Mouse (Mus musculus): ENCODE measurements around the gene Lag3. TPM values are rescaled to one million over a fixed set of nuclear protein-coding genes. Genes with fewer than 3 reads are reported as not detected.
A peak's percentile ranks its signal among the peaks of the same experiment; 100 is the strongest.

The Lag3 gene
- total RNA-seq, 1 experiment from 2014 or later, result 1.6 TPM

DNA sequence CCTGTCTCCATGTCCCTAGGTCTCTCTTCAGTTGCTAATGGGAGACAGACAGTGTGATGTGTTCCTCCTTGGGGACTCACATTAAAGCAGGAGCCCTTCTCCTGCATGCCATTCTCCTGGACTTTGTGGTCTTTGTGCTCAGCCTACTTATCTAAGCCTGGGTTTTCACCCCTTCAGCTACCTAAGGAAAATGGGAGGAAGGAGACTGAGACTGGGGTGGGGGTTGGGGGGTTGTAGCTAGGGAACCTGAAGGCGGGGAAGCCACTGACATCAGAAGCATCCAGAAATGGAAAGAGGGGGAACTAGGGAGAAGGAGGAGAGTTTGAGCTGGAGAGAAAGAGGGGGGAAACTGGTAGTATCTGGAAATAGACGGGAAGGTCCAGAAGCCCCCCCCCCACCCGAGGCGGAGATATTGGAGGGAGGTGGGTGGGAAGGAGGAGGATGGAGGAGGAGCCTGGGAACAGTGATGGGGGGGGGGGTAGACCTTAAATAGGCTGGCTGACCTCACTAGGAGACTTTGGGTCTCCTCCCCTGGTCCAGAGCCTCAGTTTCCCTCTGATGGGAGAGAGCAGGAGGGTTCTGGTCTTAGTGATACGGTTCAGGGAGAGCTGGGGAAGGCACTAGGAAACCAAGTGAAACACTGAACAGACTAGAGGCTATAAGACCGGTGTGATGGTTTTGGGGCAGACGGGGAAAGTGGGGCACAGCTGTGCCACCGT is 48.9 kb downstream of the Lag3 start:
- no peak for ATAC-seq (replicated peaks; ENCODE audit: low read depth, poor library complexity, severe bottlenecking)

DNA sequence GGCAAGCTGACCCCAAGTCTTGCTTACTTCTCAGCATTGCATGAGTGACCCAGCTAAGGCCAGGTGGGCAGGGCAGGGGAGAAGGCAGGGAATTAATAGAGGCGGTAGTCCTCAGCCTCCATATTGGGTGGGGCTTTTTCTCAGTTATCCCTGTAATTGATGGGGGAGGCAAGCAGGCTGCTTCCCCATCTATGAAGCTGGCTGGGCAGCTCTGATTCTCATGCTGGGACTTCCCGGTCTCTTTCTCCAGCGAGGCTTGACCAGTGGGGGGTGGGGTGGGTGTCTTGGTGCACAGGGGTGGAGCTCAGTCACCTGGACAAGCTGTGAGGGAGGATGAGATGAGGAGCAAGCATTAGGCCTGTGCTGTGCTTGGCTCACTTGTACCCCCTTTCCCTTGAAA is 49.7 kb downstream of the Lag3 start:
- ATAC-seq (replicated peaks; ENCODE audit: low read depth, poor library complexity, severe bottlenecking), result no peak

DNA sequence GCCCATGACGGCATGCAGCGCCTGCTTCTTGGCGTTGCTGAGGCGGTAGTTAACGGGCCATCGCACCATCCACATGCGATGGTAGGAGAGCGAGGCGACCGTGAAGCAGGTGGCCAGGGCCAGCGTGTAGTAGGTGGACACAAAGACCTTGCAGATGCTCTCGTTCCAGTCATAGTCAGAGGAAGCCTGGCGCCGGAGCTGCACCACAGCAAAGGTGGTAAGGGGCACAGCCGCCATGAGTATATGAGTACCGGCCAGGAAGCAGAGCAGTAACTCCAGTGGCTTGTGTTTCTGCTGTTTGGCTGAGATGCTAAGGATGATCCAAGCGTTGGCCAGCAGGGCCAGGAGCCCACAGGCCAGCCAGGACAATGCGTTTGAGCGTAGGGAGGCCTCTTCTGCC is 50.2 kb downstream of the Lag3 start:
- ATAC-seq (replicated peaks; ENCODE audit: low read depth, poor library complexity, severe bottlenecking), result no peak

DNA sequence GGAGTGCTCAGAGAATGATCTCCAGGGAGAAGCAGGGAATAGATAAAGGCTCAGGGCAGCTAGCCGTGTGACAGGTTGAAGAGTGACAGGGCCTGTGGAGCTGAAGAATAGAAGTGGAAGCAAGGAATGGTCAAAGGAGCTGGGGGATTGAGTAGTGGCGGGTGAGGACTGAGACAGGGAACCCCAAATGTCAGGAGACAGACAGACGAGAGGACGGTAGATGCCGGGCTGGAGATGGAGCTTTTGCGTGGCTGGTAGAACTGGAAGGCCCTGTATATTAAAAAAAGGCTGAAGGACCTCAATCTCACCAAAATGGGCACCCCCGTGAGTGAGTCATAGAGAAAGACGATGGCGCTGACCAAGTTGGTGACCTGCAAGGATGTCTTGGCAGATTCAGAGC is 51.0 kb downstream of the Lag3 start:
- ATAC-seq (replicated peaks; ENCODE audit: low read depth, poor library complexity, severe bottlenecking), result no peak

DNA sequence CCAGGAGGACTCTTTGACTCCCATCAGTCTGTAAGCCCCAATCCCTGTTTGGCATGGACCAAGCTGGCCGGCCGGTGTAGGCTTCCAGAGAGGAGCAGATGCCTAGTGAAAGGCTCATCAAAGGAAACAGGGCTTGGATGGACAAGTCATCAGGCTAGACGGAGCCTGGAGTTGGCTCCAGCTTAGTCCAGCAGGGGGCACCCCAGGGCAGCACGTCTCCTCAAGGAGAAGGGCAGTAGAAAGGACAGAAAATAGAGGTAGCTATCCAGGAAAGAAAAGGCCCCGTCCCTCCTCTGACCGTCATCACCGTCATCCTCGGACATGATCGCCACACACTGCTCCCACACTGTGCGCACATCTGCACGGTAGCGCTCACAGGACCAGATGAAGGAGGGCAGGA is 51.8 kb downstream of the Lag3 start:
- ATAC-seq (replicated peaks; ENCODE audit: low read depth, poor library complexity, severe bottlenecking), result peak; percentile 65

DNA sequence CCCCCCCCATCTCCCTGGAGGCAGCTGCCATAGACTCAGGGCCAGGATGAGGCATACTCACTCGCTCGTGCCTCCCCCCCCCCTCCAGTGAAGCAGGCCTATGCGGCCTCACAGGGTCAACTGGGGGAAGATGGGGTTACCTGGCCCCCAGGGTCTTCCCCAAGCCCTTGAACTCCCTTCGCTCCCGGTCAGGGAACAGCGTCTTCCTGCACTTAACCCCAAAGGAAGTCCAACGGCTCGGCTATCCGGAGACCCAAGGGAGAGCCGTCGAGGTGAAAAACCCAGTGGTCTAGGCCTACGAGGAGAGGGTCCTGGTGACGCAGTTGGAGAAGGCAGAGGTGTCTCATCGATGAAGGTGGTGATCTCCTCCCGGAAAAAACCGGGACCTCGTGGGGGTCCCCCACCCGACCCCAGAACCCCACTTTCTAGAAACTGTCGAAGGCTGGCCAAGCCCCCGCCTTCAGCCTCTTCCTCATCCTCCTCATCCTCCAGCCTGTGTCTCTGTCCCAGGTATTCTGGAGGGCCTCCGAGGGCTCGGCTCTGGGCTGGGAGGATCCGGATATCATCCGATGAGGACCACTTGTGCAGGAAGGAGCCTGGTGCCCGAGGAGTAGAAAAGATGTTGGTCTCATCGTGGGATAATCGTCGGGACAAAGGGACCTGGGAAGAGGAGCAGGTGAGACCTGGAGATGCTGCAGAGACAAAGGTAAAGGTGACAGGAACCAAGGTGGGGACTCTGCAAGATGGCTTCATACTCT is 52.8 kb downstream of the Lag3 start:
- no peak for ATAC-seq (replicated peaks; ENCODE audit: low read depth, poor library complexity, severe bottlenecking)

DNA sequence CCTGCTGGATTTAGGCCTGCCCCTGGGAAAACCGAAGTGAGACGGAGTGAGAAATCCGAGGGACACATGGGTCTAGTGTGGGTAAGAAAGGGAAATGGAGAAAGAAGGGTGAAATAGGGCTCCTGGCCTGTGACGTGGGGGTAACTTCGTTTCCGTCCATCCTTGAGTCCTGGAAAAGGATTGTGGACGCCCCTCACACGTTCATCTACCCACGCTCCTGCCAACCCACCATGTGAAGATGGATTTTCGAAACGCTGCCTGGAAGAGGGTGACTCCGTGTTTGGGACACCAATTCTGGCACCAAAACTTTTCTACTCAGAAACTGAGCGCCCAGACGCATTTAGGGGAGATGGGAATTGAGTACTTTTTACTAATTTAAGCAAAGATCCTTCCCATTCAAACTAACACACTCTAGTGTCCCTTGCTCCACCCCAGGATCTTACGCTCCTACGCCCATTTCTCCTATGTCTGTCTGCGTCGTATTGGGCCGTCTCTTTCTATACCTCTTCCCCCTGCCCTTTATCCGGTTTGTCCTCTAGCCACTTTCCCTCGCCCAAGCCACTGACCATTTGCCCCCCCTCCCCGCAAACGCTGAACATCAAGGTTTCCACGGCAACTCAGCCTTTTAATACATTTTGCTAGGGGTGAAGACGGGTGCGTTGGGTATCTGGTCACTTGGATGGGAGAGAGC is 53.5 kb downstream of the Lag3 start:
- no peak for ATAC-seq (replicated peaks; ENCODE audit: low read depth, poor library complexity, severe bottlenecking)

DNA sequence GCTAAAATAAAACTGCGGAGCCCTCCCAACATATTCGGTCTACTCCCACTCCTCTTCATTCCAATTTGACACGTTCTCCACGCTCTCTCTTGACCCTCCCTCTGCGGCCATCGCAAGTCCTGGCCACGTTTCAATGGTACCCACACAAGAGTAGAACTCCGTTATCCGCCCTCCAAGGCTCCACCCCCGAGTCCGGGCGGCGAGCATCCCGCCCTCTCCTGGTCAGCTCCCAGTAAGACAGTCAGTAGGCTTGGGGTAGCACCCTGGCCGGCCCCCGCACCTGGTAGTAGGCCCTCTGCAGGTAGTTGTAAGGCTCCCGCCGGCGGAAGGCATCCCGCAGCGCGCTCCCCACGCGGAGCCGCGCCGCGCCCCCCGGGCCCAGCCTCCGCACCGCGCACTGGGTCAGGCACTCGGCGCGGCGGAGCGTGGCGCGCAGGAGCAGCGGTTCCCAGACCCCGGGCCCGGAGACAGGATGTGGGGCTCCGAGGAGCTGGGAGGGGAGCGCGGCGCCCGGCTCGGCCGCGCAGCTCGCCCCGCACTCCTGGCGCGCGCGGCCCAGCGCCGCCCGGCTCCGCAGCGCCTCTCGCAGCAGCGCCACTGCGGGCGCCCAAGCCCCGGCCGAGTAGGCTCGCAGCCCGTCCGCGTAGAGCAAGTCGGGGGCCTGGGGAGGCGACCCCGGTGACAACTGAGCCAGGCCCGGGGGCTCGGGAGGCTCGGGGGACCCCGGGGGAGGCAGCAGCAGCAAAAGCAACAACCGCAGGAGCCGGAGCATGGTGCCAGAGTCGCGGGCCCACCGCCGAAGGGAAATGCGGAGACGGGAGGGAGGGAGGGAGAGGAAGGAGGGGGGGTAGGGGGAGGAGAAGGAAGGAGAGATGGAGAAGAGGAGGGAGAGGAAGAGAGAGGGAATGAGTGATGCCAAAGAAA is 54.3 kb downstream of the Lag3 start, which contains the start of gene P3h3:
P3h3 (minus strand) TSS at position 837 of the 924 bp plus-strand sequence.
- ATAC-seq (replicated peaks; ENCODE audit: low read depth, poor library complexity, severe bottlenecking), result peak; percentile 82

DNA sequence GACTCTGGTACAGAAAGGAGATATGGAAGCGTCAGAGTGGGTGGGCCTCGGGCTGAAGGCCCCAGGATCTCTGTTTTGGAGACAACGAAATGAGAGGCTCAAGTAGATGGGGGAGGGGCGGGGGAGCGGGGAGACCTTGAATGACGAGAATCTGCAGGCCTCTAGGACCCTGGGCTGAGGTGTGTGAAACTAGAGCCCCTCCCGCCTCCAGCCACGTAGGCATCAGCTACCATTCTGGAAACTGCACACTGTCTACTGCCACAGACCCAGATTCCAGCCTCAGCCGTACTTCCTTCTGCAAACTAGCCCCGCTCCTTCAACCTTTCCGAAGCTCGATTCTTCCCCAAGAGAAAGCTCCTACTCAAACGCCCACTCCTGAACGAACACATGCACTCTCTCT is 55.2 kb downstream of the Lag3 start:
- ATAC-seq (replicated peaks; ENCODE audit: low read depth, poor library complexity, severe bottlenecking), result no peak

DNA sequence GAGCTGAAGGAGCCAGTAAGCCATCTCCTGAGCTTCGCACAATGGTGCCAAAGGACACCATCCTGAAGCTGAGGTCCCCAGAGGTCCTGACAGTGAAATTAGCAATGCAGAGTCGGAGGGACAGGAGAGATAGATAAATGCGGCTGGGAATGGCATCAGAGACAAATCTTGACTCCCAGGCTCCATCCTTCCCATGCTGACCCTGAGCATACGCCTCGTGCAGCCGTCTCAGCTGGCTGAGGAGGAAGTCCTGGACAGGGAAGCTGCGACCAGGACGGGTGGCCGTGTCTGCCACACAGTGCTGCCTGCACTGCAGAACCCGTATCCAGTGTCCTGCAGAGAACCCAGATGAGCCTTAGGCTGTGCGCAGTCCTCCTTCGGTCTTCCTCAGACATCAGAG is 56.9 kb downstream of the Lag3 start:
- no peak for ATAC-seq (replicated peaks; ENCODE audit: low read depth, poor library complexity, severe bottlenecking)

Other genes starting within 250 kb of the Lag3 start
- 31.5 and 34.1 TPM in 2 replicates for gene Lpcat3, start 248.7 kb downstream of the Lag3 start, total RNA-seq (2017)
- 222 and 280 TPM in 2 replicates for gene Emg1, start 199.5 kb downstream of the Lag3 start, total RNA-seq (2017)
- gene Phb2, start 199.4 kb downstream of the Lag3 start, total RNA-seq (2017), result 402 and 404 TPM in 2 replicates
- gene Ptpn6, start 173.0 kb downstream of the Lag3 start, total RNA-seq (2017), result 235 and 315 TPM in 2 replicates
- gene Grcc10, start 170.3 kb downstream of the Lag3 start, total RNA-seq (2017), result 112 and 129 TPM in 2 replicates
- gene Gm45234, start 155.7 kb downstream of the Lag3 start, total RNA-seq (2017), result not detected in 2 replicates
- gene Atn1, start 155.2 kb downstream of the Lag3 start, total RNA-seq (2017), result 4.6 and 6.7 TPM in 2 replicates
- 0.46 TPM in 1 of 2 replicates, not detected in the other for gene Eno2, start 142.0 kb downstream of the Lag3 start, total RNA-seq (2017)
- not detected in 2 replicates for gene Lrrc23, start 132.0 kb downstream of the Lag3 start, total RNA-seq (2017)
- 1.1 and 3.8 TPM in 2 replicates for gene Spsb2, start 103.0 kb downstream of the Lag3 start, total RNA-seq (2017)
- gene Tpi1, start 97.4 kb downstream of the Lag3 start, total RNA-seq (2017), result 158 and 197 TPM in 2 replicates
- gene Usp5, start 82.2 kb downstream of the Lag3 start, total RNA-seq (2017), result 76.5 and 84.3 TPM in 2 replicates
- gene Cdca3, start 82.2 kb downstream of the Lag3 start, total RNA-seq (2017), result 73.5 and 92.1 TPM in 2 replicates
- not detected in 2 replicates for gene Gnb3, start 71.4 kb downstream of the Lag3 start, total RNA-seq (2017)
- gene P3h3, start 54.0 kb downstream of the Lag3 start, total RNA-seq (2017), result 8.3 and 8.7 TPM in 2 replicates
- 0.24 and 0.32 TPM in 2 replicates for gene Gpr162, start 47.7 kb downstream of the Lag3 start, total RNA-seq (2017)
- gene Cd4, start 23.5 kb downstream of the Lag3 start, total RNA-seq (2017), result 0.73 TPM in 2 replicates
- gene Ptms, start 8.4 kb upstream of the Lag3 start, total RNA-seq (2017), result 40.3 and 71.3 TPM in 2 replicates
- 54.9 and 61.1 TPM in 2 replicates for gene Mlf2, start 19.7 kb upstream of the Lag3 start, total RNA-seq (2017)
- 45.6 and 48.1 TPM in 2 replicates for gene Cops7a, start 53.8 kb upstream of the Lag3 start, total RNA-seq (2017)
- gene Pianp, start 85.0 kb upstream of the Lag3 start, total RNA-seq (2017), result not detected in 2 replicates
- 19.7 and 27.0 TPM in 2 replicates for gene Zfp384, start 97.4 kb upstream of the Lag3 start, total RNA-seq (2017)
- 52.8 and 69.9 TPM in 2 replicates for gene Ing4, start 128.1 kb upstream of the Lag3 start, total RNA-seq (2017)
- gene Acrbp, start 138.0 kb upstream of the Lag3 start, total RNA-seq (2017), result 2.3 and 5.4 TPM in 2 replicates
- 4.4 and 6.9 TPM in 2 replicates for gene Lpar5, start 156.2 kb upstream of the Lag3 start, total RNA-seq (2017)
- 444 and 506 TPM in 2 replicates for gene Chd4, start 184.3 kb upstream of the Lag3 start, total RNA-seq (2017)
- 85.9 and 92.8 TPM in 2 replicates for gene Nop2, start 220.2 kb upstream of the Lag3 start, total RNA-seq (2017)
- gene Iffo1, start 233.5 kb upstream of the Lag3 start, total RNA-seq (2017), result 16.5 and 19.5 TPM in 2 replicates